Comparison of ENCODE assay signal across 8 mouse cellular contexts in genomic region chr6:100336591-100337148, GRCm38 (mm10). TPM values are rescaled to one million over a fixed set of nuclear protein-coding genes. Genes with fewer than 3 reads are reported as not detected.
DNase-seq lines count a peak whose midpoint lies in the region; ATAC-seq lines count a peak whose summit lies in the region.

No protein-coding gene starts in this region.

- peaks cover 31% of the 10 kb centered on the region for H3K4me1 ChIP-seq in forebrain, embryonic 10.5 days
- peaks cover 19% of the 10 kb centered on the region for H3K4me1 ChIP-seq in forebrain, embryonic 12.5 days
- peaks cover 17% of the 10 kb centered on the region for H3K4me1 ChIP-seq in heart, embryonic 15.5 days (replicated peaks)
- H3K4me1 ChIP-seq in limb, embryonic 10.5 days: peaks cover 26% of the 10 kb centered on the region

- H3K4me2 ChIP-seq in forebrain, embryonic 12.5 days: no peak overlapping the region; the same call in 1 of the 2 replicates
- H3K4me2 ChIP-seq in heart, embryonic 15.5 days: peak overlapping the region; percentile 53

- peak overlapping the region; percentile 63 for H3K27ac ChIP-seq in forebrain, embryonic 10.5 days
- no peak overlapping the region for H3K27ac ChIP-seq in forebrain, embryonic 12.5 days
- no peak overlapping the region for H3K27ac ChIP-seq in heart, embryonic 15.5 days
- H3K27ac ChIP-seq in limb, embryonic 10.5 days: peak overlapping the region; percentile 77

- no peaks in the 10 kb centered on the region for H3K9me3 ChIP-seq in forebrain, embryonic 10.5 days
- no peaks in the 10 kb centered on the region for H3K9me3 ChIP-seq in forebrain, embryonic 12.5 days
- no peaks in the 10 kb centered on the region for H3K9me3 ChIP-seq in heart, embryonic 15.5 days (replicated peaks)
- H3K9me3 ChIP-seq in limb, embryonic 10.5 days (replicated peaks): no peaks in the 10 kb centered on the region

- peak; percentile 52 for DNase-seq in forebrain, embryonic 10.5 days (ENCODE audit: extremely low spot score, low spot score)
- peak; percentile 53 for DNase-seq in embryo, embryonic 11 days
- peak; percentile 64 for DNase-seq in limb, embryonic 10.5 days (ENCODE audit: low spot score)
- DNase-seq in layer of hippocampus, postnatal 10 days (ENCODE audit: low spot score in 2 of 2): no peak
- DNase-seq in cerebellum, adult 11-12 months: no peak
- no peak for DNase-seq in urinary bladder, adult 18-20 months (ENCODE audit: low spot score in 2 of 2)

- H3K27me3 ChIP-seq in forebrain, embryonic 10.5 days (ENCODE audit: poor library complexity, severe bottlenecking): peaks cover 98% of the 10 kb centered on the region
- H3K27me3 ChIP-seq in forebrain, embryonic 12.5 days: peaks cover 76% of the 10 kb centered on the region
- H3K27me3 ChIP-seq in heart, embryonic 15.5 days: peaks cover 28% of the 10 kb centered on the region
- H3K27me3 ChIP-seq in limb, embryonic 10.5 days (ENCODE audit: low read depth, poor library complexity, severe bottlenecking): peaks cover 91% of the 10 kb centered on the region

- H3K9ac ChIP-seq in forebrain, embryonic 12.5 days: no peak overlapping the region
- H3K9ac ChIP-seq in heart, embryonic 15.5 days: no peak overlapping the region

- H3K36me3 ChIP-seq in forebrain, embryonic 10.5 days (replicated peaks): no peaks in the 10 kb centered on the region
- H3K36me3 ChIP-seq in forebrain, embryonic 12.5 days (replicated peaks): no peaks in the 10 kb centered on the region
- H3K36me3 ChIP-seq in heart, embryonic 15.5 days: no peaks in the 10 kb centered on the region
- no peaks in the 10 kb centered on the region for H3K36me3 ChIP-seq in limb, embryonic 10.5 days

- under 1% methylated on average over 14 of the region's 14 CpGs for WGBS in forebrain, embryonic 10.5 days
- WGBS in forebrain, embryonic 12.5 days: 7% methylated on average over 14 of the region's 14 CpGs
- 28% methylated on average over 14 of the region's 14 CpGs for WGBS in heart, embryonic 15.5 days
- 3% methylated on average over 14 of the region's 14 CpGs for WGBS in limb, embryonic 10.5 days

- H3K4me3 ChIP-seq in forebrain, embryonic 10.5 days: peak overlapping the region; percentile 42
- no peak overlapping the region for H3K4me3 ChIP-seq in forebrain, embryonic 12.5 days (replicated peaks)
- H3K4me3 ChIP-seq in heart, embryonic 15.5 days: no peak overlapping the region
- peak overlapping the region; percentile 31 for H3K4me3 ChIP-seq in limb, embryonic 10.5 days

- no peak for ATAC-seq in forebrain, embryonic 12.5 days (ENCODE audit: low FRiP score)
- ATAC-seq in heart, embryonic 15.5 days (replicated peaks; ENCODE audit: insufficient number of reproducible peaks, insufficient read depth, low FRiP score, low read depth): peak; percentile 22; the same call in 1 of the 2 replicates

RNA-seq across cellular contexts. Expression of gene Rybp, which starts 49.4 kb away (rescaled TPM):
- polyA plus RNA-seq in forebrain, embryonic 10.5 days (2016; fragmentation: Nextera tagmentation; extraction: Ambion mirVana): 11.9 and 12.8 TPM in 2 replicates
- polyA plus RNA-seq in forebrain, embryonic 12.5 days (2016; fragmentation: Nextera tagmentation; extraction: Ambion mirVana): 20.8 and 22.2 TPM in 2 replicates
- polyA plus RNA-seq in heart, embryonic 15.5 days (2015; fragmentation: Nextera tagmentation; extraction: Ambion mirVana): 9.5 and 11.0 TPM in 2 replicates
- polyA plus RNA-seq in limb, embryonic 10.5 days (2016; fragmentation: Nextera tagmentation; extraction: Ambion mirVana): 14.1 and 15.9 TPM in 2 replicates
- total RNA-seq in layer of hippocampus, postnatal 10 days (2021): 10 to 100 TPM; 55.7 to 59.7 TPM

Comparison
In these comparisons a context has a peak if more than half of its experiments do, and no peak if none do; other contexts are left out.
1. H3K27ac ChIP-seq: peak in forebrain, embryonic 10.5 days (single experiment) and limb, embryonic 10.5 days (single experiment); none in forebrain, embryonic 12.5 days (single experiment) and heart, embryonic 15.5 days (single experiment).
2. H3K4me3 ChIP-seq: peak in forebrain, embryonic 10.5 days (single experiment) and limb, embryonic 10.5 days (single experiment); none in forebrain, embryonic 12.5 days (single experiment) and heart, embryonic 15.5 days (single experiment).
3. DNase-seq: peak in forebrain, embryonic 10.5 days (single experiment), embryo, embryonic 11 days (single experiment) and limb, embryonic 10.5 days (single experiment); none in layer of hippocampus, postnatal 10 days (0 of 2), cerebellum, adult 11-12 months (single experiment) and urinary bladder, adult 18-20 months (0 of 2).